Mouse (Mus musculus): ENCODE results near the gene Dnm2.

- TF ChIP-seq CTCF (conservative IDR thresholded peaks at IDR 0.05; ENCODE audit: low read length) (no peak), NANOG (IDR thresholded peaks at IDR 0.05; ENCODE audit: borderline replicate concordance, low read length) (no peak), POU5F1 (IDR thresholded peaks at IDR 0.05; ENCODE audit: borderline replicate concordance, low read length) (no peak)
Measured at GRCm38 (mm10) chr9:21451870-21452269, 27.2 kb downstream of the Dnm2 start.

Data from E14TG2a.4 (cell line).